Mouse (Mus musculus): ENCODE measurements around the gene Lrit2. TPM values are rescaled to one million over a fixed set of nuclear protein-coding genes. Genes with fewer than 3 reads are reported as not detected.

Gene Lrit2
- total RNA-seq (2021) = not detected

DNA sequence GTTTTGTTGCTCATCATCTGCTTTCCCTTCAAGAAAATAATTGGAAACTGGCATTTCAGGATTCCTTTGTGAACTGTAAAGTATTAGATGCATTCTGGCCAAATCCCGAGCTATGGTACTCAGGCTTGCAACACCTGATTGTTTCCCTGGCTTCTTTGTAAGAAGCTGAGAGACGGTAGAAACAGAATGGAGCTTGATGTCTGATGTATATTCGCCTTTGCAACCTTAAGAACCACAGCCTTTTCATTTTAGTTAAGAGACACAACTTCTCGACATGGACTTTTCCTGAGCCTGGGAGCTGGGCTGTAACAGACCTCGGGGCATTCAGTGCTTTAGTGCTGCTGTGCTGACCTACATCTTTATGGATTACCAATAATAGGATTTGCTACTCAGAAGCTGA, at the start of gene Lrit2:
Gene Lrit2, plus strand, starts transcription at position 301 of the 400 bp plus-strand sequence.
- intact Hi-C loops (cut with DNase I) = no loop called here
- no peak for DNase-seq (ENCODE audit: low spot score)

DNA sequence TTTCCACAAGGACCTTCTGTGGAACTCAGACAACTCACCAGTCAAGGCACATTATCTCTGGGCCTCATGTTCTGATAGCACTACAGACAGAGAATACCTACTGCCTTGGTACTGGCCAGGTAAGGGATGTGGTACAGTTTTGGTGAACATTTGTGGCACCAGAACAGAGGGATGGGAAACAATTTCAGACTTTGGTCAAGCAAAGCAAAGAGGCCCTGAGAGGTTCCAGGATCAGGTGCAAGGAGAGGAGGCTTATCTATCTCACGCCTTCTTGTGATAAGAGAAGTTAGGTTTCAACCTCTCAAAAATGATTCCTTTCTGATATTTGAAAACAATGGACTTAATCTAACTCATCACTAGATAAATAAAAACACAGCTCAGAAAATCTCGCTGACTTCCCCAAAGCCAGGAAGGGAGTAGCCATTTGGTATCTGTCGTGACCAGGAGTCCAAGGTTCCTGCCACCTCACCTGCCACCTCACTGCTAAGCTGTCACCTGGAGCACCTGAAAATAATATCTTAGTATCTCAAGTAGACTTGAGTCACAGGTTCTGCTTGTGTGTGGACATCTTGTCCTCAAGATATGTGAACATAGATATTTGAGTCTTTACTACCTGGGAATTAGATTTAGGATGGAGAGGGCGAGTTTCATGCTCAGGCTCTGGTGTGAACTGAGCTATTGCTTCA, 40.3 kb upstream of the Lrit2 start:
- no peak for DNase-seq (ENCODE audit: low spot score)
- intact Hi-C loops (cut with DNase I) = no loop called here

DNA sequence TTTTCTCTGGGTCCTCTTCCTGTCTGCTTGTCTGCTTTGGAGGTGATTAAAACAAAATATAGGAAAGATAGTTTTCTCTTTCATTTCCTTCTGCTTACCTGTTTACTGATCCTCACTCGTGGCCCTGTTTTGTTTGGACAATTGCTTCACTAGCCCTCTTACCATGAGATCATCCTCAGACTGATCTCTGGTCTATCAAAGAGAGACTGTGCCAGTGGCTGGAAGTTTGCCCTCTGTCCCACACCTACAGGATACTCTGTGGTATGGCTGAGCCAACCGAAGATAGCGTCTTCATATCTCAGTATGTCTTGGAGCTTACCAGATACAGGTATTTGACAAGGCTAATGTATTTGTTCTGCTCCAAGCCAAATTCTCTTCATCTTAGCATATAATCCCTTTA, 39.8 kb upstream of the Lrit2 start:
- intact Hi-C loops (cut with DNase I) = no loop called here

DNA sequence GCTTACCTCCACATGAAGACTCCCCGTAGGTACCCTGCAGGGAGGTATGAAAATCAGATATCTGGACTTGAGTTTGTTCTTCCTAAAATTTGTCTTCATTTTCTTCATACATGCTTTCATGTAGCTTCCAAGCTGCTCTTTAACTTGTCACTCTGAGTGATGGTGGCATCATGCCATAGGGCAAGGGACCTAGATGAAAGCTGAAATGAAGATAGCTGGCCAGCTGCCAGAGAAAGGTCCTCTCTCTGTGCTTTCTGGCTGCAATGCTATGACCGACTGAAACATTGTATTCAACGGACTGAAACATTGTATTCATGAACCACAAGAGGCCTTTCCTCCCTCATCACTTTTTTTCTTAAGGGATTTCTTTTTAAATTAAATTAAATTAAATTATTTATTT, 39.2 kb upstream of the Lrit2 start:
- intact Hi-C loops (cut with DNase I) = no loop called here

More for the DNA sequence above, 39.8 kb upstream of the Lrit2 start:
- DNase-seq (ENCODE audit: low spot score) = no peak

GRCm38 (mm10) chr14:37032481-37033104, 35.1 kb upstream of the Lrit2 start:
- intact Hi-C loops (cut with DNase I) = loop anchor here (1.0 to 5.0 kb wide), 2 partner anchors 80 to 165 kb away; no protein-coding TSS in a partner anchor
- DNase-seq (ENCODE audit: low spot score) = no peak

More for the DNA sequence above, 39.2 kb upstream of the Lrit2 start:
- no peak for DNase-seq (ENCODE audit: low spot score)

DNA sequence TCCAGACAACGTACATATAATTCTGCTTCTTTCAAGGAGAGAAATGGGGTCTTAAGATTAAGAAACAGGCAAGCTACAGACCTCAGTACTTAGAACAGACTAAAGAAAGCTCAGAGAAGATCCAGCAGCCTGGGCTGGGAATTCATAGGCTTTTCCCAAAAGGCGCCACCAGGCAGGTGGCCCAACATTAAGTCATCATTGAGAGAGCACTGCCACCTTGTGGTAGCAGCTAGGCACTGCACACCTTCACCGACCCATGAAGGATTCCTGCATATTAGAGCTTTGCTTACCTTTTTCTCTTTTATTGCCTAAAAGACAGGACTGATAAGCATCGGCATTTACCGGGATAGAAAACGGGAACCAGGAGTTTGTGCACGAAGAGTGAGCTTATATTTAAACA, 34.5 kb upstream of the Lrit2 start:
- intact Hi-C loops (cut with DNase I) = loop anchor here (1.0 to 5.0 kb wide), 2 partner anchors 81 to 166 kb away; no protein-coding TSS in a partner anchor
- peak; percentile 14 for DNase-seq (ENCODE audit: low spot score)

GRCm38 (mm10) chr14:37034432-37034831, 33.3 kb upstream of the Lrit2 start:
- intact Hi-C loops (cut with DNase I) = loop anchor here (5.0 kb wide), 1 partner anchor 82 kb away; no protein-coding TSS in a partner anchor
- DNase-seq (ENCODE audit: low spot score) = no peak

DNA sequence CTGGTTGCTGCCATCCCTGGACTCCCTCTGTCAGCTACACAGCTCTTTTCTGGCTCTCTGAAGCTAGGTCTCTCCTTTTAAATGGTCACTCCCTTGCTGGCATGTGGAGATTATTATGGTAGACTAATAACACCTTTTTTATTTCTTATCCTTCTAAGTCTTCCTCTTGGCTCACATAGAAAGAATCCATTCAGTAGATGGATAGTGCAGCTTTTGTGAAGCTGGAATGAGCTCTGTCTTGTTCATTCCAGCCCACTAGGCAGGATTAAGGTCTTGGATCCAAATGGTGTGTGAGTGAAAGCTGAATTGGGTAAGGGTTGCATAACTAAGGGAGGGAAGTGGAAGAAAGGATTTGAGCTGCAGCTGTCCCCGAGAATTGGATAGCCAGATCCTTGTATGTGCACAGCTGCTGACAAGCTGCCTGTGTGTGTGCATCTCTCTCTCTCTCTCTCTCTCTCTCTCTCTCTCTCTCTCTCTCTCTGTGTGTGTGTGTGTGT, 18.8 kb upstream of the Lrit2 start, which contains the start of gene Rgr:
Gene Rgr, minus strand, starts transcription at position 51 of the 497 bp plus-strand sequence.
- intact Hi-C loops (cut with DNase I) = no loop called here
- no peak for DNase-seq (ENCODE audit: low spot score)

GRCm38 (mm10) chr14:37064849-37065248, 2.9 kb upstream of the Lrit2 start:
- intact Hi-C loops (cut with DNase I) = no loop called here
- no peak for DNase-seq (ENCODE audit: low spot score)

GRCm38 (mm10) chr14:37066636-37067035, 1.1 kb upstream of the Lrit2 start:
- no peak for DNase-seq (ENCODE audit: low spot score)
- intact Hi-C loops (cut with DNase I) = no loop called here

DNA sequence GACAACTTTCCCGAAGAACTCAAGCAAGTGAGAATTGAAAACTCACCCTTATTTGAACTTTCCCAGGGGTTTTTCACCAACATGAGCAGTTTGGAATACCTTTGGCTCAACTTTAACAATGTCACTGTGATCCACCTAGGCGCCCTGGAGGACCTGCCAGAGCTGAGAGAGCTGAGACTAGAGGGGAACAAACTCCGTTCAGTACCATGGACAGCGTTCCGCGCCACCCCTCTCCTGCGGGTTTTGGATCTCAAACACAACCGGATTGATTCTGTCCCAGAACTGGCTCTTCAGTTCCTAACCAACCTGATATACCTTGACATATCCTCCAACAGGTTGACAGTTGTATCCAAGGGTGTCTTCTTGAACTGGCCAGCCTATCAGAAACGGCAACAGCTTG, 787 bp downstream of the Lrit2 start:
- DNase-seq (ENCODE audit: low spot score) = no peak
- intact Hi-C loops (cut with DNase I) = no loop called here

DNA sequence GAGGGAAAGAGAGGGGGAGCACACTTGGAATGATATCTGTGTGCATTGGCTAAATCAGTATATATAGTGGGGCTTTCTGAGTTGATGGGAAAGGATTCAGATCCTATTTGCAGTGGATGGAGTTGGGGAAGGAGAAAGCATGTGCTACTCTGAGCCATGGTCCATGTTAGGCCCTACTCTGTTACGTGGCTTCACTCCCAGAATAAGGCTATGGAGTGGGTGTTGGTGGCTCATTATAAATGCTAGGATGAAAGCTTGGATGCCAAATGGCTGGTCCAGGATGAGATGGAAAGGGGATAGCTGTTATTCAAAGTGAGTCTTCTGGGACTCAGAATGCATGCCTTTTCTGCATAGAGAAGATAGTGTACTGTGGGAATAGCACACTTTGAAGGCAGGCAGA, 13.0 kb downstream of the Lrit2 start:
- DNase-seq (ENCODE audit: low spot score) = no peak
- intact Hi-C loops (cut with DNase I) = no loop called here

DNA sequence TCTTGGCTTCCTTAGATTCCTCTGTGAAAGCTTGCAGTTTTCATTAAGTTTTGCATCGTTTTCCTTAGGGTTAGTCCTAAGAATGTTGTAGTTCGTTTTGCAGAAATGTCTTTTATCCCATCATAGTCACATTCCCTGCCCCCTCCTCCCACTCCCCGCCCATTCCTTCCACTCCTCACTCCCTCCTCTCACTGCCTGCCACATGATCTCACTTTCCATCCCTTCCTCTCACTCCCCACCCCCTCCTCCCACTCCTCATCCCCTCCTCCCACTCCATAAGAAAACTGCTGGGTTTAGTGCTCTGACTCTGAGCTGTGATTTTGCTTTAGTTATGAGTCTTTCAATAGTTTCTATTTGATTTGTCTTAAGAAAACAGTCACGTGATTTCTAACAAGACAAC, 16.0 kb downstream of the Lrit2 start:
- intact Hi-C loops (cut with DNase I) = no loop called here
- DNase-seq (ENCODE audit: low spot score) = no peak

GRCm38 (mm10) chr14:37094436-37094835, 26.7 kb downstream of the Lrit2 start:
- intact Hi-C loops (cut with DNase I) = no loop called here

GRCm38 (mm10) chr14:37095556-37095955, 27.8 kb downstream of the Lrit2 start:
- DNase-seq (ENCODE audit: low spot score) = no peak
- intact Hi-C loops (cut with DNase I) = no loop called here

More at GRCm38 (mm10) chr14:37094436-37094835, 26.7 kb downstream of the Lrit2 start:
- no peak for DNase-seq (ENCODE audit: low spot score)

- DNase-seq (ENCODE audit: low spot score) = no peak
- intact Hi-C loops (cut with DNase I) = no loop called here
Observed at GRCm38 (mm10) chr14:37097956-37098530, 30.3 kb downstream of the Lrit2 start, which contains the start of gene Cdhr1. Gene Cdhr1 (minus strand): TSS chr14:37098347.

DNA sequence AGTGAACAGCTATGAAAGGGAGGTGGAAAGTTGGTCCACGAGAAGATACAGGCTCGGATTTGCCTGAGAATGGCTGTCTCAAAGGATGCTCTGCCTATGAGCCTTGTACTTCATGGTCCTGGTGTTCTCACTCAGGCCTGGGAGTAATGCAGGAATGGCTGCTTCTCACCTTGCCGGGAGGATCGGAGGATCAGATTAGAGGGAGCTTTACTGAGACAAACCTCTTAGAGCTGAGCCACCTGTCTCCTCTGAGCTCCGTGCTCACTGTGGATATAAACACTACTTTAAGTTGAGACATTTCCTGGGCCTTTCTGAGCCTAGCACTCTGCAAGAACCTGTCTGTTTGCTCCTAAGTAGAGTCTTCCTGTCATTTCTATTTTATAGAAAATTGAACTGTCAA, 33.8 kb downstream of the Lrit2 start:
- intact Hi-C loops (cut with DNase I) = no loop called here
- DNase-seq (ENCODE audit: low spot score) = no peak

GRCm38 (mm10) chr14:37102484-37102883, 34.8 kb downstream of the Lrit2 start:
- intact Hi-C loops (cut with DNase I) = no loop called here
- DNase-seq (ENCODE audit: low spot score) = no peak

DNA sequence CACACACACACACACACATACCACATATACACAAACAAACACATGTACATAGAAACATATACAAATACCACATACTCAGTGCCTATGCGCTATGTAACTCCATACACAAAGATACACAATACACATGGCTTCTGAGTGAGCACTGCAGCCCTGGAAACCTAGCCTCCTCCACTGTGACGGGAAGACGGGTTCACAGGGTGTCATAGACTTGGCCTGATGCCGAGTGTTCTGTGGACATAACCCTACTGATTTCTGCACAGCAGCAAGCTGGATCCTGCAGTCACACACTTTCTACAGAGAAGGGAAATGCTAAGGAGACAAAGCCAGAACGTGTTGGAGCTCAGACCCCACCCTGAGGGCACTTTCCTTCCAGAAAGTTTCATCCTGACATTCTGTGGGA, 37.0 kb downstream of the Lrit2 start:
- DNase-seq (ENCODE audit: low spot score) = no peak
- intact Hi-C loops (cut with DNase I) = no loop called here

GRCm38 (mm10) chr14:37105846-37106245, 38.1 kb downstream of the Lrit2 start:
- intact Hi-C loops (cut with DNase I) = no loop called here
- DNase-seq (ENCODE audit: low spot score) = no peak

DNA sequence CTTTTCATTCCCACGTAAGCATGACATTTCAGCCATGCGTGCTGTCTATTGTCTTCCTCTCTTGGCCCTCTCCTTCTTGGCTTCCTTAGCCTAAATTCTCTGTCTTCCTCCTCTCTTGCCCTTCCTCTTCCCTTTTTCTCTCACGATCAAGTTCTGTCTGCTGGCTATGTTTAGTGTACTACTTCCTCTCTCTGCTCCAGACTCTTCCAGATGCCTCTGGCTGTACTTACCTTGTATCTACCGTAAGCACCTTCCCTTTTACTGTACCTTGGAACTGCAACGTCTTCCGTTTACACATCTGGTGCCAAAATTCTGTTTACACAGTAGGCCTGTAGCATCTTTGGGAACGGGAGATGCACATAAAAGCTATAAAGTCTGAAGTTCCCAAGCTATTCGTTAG, 41.7 kb downstream of the Lrit2 start:
- intact Hi-C loops (cut with DNase I) = no loop called here
- DNase-seq (ENCODE audit: low spot score) = no peak

All from heart, postnatal 25 days (tissue).